Mouse (Mus musculus): ENCODE measurements around the gene Tmem184c.
A peak's percentile ranks its signal among the peaks of the same experiment; 100 is the strongest.

The Tmem184c gene

GRCm38 (mm10) chr8:77549121-77549706 lies 61.3 kb downstream of the Tmem184c start, which contains the start of gene Prmt9:
TSS of gene Prmt9 (plus strand) at chr8:77549397.
- ATAC-seq (ENCODE audit: insufficient number of reproducible peaks, low FRiP score, low TSS enrichment) = peak; percentile 86

Data from cerebellum, adult (tissue).